Mouse (Mus musculus): ENCODE measurements around the gene 1600014C10Rik. TPM values are rescaled to one million over a fixed set of nuclear protein-coding genes. Genes with fewer than 3 reads are reported as not detected.
A peak's percentile ranks its signal among the peaks of the same experiment; 100 is the strongest.

The 1600014C10Rik gene
- polyA plus RNA-seq, 1 experiment from 2014 or later, result 25.9 TPM

DNA sequence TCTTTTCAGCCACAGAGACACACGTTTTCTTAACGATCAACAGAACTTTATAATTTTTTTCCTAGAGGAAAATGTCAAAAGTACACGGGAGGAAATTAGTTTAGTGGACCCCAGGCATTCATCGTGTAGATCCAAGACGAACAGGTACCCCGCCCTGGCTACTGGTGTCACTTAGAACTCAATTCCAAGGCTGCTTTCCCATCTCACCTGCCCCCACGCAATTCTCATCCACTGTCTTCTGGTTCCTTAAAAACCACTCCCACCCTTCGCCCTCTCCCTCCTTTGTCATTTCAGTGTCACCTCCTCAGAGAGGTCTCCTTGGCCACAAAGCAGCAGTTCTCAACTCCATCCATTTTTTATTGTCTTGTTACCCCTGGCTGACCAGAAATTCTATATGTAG lies 45.3 kb downstream of the 1600014C10Rik start:
- Histone ChIP-seq H3K36me3 (ENCODE audit: control insufficient read depth, insufficient read depth) (no peaks in the 10 kb centered on the region), H3K9me3 (replicated peaks; ENCODE audit: control insufficient read depth, low read length) (no peaks in the 10 kb centered on the region), H3K27ac (ENCODE audit: low read length) (peak overlapping the region; percentile 52), H3K4me3 (ENCODE audit: low read length) (peak overlapping the region; percentile 84), H3K4me1 (ENCODE audit: control insufficient read depth, insufficient read depth, low read length) (peaks cover 24% of the 10 kb centered on the region), H3K4me2 (ENCODE audit: low read depth, low read length) (peak overlapping the region; percentile 76), H3K27me3 (ENCODE audit: control insufficient read depth, insufficient read depth, low read length) (no peaks in the 10 kb centered on the region), H3K9ac (ENCODE audit: low read length) (peak overlapping the region; percentile 68)
- ATAC-seq (replicated peaks; ENCODE audit: extremely low read depth, insufficient read depth, low FRiP score), result no peak
- 23% methylated on average over 8 of the region's 8 CpGs for WGBS

DNA sequence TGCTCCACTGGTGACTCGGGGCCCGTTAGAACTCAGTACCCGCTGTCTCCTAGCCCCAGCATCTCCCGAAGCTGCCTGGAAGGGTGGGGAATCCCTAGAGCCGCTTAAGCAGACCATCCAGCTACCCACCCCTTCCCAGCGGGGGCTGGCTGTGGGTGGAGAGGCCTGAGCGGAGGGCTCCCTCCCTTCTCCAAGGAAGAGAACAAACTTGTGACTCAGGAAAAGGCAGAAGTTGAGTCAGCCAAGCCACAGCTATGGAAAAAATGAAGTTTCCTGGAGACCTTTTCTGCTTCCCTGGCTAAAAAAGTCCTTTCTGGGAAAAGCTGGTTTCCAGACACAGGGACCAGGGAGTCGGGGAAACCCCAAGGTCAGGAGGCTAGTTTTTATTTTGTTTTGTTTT lies 47.3 kb downstream of the 1600014C10Rik start:
- Histone ChIP-seq H3K4me1 (ENCODE audit: control insufficient read depth, insufficient read depth, low read length) (peaks cover 15% of the 10 kb centered on the region), H3K27me3 (ENCODE audit: control insufficient read depth, insufficient read depth, low read length) (no peaks in the 10 kb centered on the region), H3K9me3 (replicated peaks; ENCODE audit: control insufficient read depth, low read length) (no peaks in the 10 kb centered on the region), H3K36me3 (ENCODE audit: control insufficient read depth, insufficient read depth) (no peaks in the 10 kb centered on the region), H3K27ac (ENCODE audit: low read length) (no peak overlapping the region), H3K4me2 (ENCODE audit: low read depth, low read length) (no peak overlapping the region), H3K4me3 (ENCODE audit: low read length) (no peak overlapping the region), H3K9ac (ENCODE audit: low read length) (no peak overlapping the region)
- 12% methylated on average over 8 of the region's 8 CpGs for WGBS
- ATAC-seq (replicated peaks; ENCODE audit: extremely low read depth, insufficient read depth, low FRiP score), result no peak

DNA sequence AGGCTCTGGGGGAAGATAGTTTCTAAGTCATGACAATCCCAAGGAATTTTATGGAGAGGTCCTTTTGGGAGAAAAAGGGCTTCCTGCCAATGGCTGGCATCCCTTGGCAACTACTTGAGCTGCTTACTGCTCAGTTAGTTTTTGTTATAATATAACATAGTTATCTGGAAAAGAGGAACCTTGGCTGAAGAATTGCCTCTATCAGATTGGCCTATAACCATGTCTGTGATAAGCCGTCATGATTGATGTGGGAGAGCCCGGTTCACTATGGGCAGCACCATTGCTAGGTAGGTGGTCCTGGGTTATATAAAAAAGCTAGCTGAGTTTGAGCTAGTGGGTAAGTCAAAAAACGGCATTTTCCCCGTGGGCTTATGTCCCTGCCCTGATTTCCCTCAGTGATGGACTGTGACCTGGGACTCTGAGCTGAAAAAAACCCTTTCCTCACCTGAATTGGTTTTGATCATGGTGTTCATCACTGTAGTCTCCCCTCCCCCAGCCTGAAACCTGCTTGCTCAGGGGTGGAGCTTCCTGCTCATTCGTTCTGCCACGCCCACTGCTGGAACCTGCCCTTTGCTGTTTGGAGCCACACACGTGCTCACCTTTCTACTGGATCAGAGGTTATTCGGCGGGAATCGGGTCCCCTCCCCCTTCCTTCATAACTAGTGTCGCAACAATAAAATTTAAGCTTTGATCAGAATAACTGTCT lies 53.5 kb downstream of the 1600014C10Rik start:
- ATAC-seq (replicated peaks; ENCODE audit: extremely low read depth, insufficient read depth, low FRiP score), result no peak
- H3K4me1 ChIP-seq (ENCODE audit: control insufficient read depth, insufficient read depth, low read length), result no peaks in the 10 kb centered on the region
- H3K4me2 ChIP-seq (ENCODE audit: low read depth, low read length), result no peak overlapping the region
- H3K36me3 ChIP-seq (ENCODE audit: control insufficient read depth, insufficient read depth), result no peaks in the 10 kb centered on the region
- no peak overlapping the region for H3K27ac ChIP-seq (ENCODE audit: low read length)
- H3K27me3 ChIP-seq (ENCODE audit: control insufficient read depth, insufficient read depth, low read length), result peaks cover 2% of the 10 kb centered on the region; the same call in 1 of the 2 replicates
- H3K9me3 ChIP-seq (replicated peaks; ENCODE audit: control insufficient read depth, low read length), result no peaks in the 10 kb centered on the region
- no peak overlapping the region for H3K4me3 ChIP-seq (ENCODE audit: low read length)
- WGBS, result 41% methylated on average over 11 of the region's 11 CpGs
- no peak overlapping the region for H3K9ac ChIP-seq (ENCODE audit: low read length)

DNA sequence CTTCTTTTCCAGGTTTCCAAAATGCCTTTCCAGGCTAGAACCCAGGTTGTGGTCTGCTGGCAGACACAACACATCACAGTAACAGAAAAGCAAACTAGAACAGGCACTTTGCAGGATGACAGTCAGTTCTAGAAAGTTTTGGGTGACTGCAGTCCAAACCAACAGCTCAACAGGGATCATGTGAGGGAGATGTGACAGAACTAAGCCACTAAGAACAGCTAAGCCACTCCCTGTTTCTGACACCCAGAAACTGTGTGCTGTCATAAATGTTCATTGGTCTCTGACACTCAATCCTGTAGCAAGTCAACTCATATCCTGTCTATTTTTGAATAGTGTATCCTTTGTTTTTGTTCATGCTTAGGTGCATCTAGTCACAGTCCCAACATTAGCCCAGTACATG lies 54.1 kb downstream of the 1600014C10Rik start:
- ATAC-seq (replicated peaks; ENCODE audit: extremely low read depth, insufficient read depth, low FRiP score), result no peak

DNA sequence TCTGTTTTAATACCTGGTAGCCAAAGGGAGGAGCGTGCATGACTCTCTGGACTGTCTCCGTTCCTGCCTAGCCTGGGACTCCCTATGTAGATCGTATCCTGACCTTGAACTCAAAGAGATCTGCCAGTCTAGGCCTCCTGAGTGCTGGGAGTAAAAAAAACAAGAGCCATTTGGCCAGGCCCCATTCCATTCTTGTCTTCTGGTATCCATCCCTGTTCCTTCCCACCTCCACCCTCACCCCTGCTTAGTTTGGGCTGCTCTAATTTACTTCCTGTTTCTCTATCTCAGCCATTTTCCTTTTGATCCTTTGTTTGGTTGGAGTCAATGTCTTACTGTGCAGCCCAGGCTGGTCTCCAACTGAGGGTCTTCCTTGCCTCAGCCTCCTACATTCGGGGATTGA lies 59.4 kb downstream of the 1600014C10Rik start:
- H3K9ac ChIP-seq (ENCODE audit: low read length), result no peak overlapping the region
- H3K27ac ChIP-seq (ENCODE audit: low read length), result no peak overlapping the region
- no peaks in the 10 kb centered on the region for H3K4me1 ChIP-seq (ENCODE audit: control insufficient read depth, insufficient read depth, low read length)
- H3K4me2 ChIP-seq (ENCODE audit: low read depth, low read length), result no peak overlapping the region
- no peak for ATAC-seq (replicated peaks; ENCODE audit: extremely low read depth, insufficient read depth, low FRiP score)
- WGBS, result 74% methylated on average over 4 of the region's 4 CpGs
- H3K27me3 ChIP-seq (ENCODE audit: control insufficient read depth, insufficient read depth, low read length), result peaks cover 2% of the 10 kb centered on the region; the same call in 1 of the 2 replicates
- no peaks in the 10 kb centered on the region for H3K36me3 ChIP-seq (ENCODE audit: control insufficient read depth, insufficient read depth)
- H3K4me3 ChIP-seq (ENCODE audit: low read length), result no peak overlapping the region
- no peaks in the 10 kb centered on the region for H3K9me3 ChIP-seq (replicated peaks; ENCODE audit: control insufficient read depth, low read length)

More for the DNA sequence above, 54.1 kb downstream of the 1600014C10Rik start:
- peaks cover 2% of the 10 kb centered on the region; the same call in 1 of the 2 replicates for H3K27me3 ChIP-seq (ENCODE audit: control insufficient read depth, insufficient read depth, low read length)
- no peaks in the 10 kb centered on the region for H3K36me3 ChIP-seq (ENCODE audit: control insufficient read depth, insufficient read depth)
- no peaks in the 10 kb centered on the region for H3K4me1 ChIP-seq (ENCODE audit: control insufficient read depth, insufficient read depth, low read length)
- no peak overlapping the region for H3K4me2 ChIP-seq (ENCODE audit: low read depth, low read length)
- H3K9ac ChIP-seq (ENCODE audit: low read length), result no peak overlapping the region
- no peak overlapping the region for H3K27ac ChIP-seq (ENCODE audit: low read length)
- H3K9me3 ChIP-seq (replicated peaks; ENCODE audit: control insufficient read depth, low read length), result no peaks in the 10 kb centered on the region
- no peak overlapping the region for H3K4me3 ChIP-seq (ENCODE audit: low read length)

Other genes with a start within 250 kb of the 1600014C10Rik start
- gene Uri1, start 159.7 kb upstream of the 1600014C10Rik start, polyA plus RNA-seq (2015; fragmentation: Nextera tagmentation; extraction: Ambion mirVana), result 28.1 and 29.6 TPM in 2 replicates
- gene Ccne1, start 75.7 kb upstream of the 1600014C10Rik start, polyA plus RNA-seq (2015; fragmentation: Nextera tagmentation; extraction: Ambion mirVana), result 28.6 and 30.0 TPM in 2 replicates
- gene Plekhf1, start 44.8 kb downstream of the 1600014C10Rik start, polyA plus RNA-seq (2015; fragmentation: Nextera tagmentation; extraction: Ambion mirVana), result 7.3 and 7.7 TPM in 2 replicates
- gene Pop4, start 88.2 kb downstream of the 1600014C10Rik start, polyA plus RNA-seq (2015; fragmentation: Nextera tagmentation; extraction: Ambion mirVana), result 37.3 and 41.2 TPM in 2 replicates

Data from heart, embryonic 16.5 days (tissue).